Mouse (Mus musculus): ENCODE data around the gene Klk13.
"Not testable (repeated sequence)": the region's sequence is repeated elsewhere in the genome, so short reads cannot be mapped to it uniquely, and the experiment has no call there.

Gene Klk13

GRCm38 (mm10) chr7:43712267-43712666 lies at the start of gene Klk13:
Gene Klk13 (plus strand): TSS chr7:43712567.
- DNase-seq = no peak

DNA sequence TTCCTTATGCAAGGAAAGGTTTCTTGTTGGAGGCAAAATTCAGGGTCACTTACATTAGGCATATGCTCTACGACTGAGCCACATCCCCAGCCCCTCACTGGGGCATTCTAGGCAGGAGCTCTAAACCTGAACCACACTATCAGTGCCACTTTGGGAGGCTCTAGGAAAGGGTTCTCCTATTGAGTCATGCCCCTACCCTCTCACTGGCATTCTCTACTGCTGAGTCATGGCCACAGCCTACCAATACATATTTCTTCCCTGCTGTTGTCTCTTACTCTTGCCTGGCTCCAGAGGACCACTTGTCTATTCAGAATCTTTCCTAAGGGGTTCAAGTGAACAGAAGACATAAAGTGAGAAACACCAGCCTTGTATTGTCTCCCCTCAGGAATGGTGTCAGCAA lies 49.6 kb upstream of the Klk13 start:
- no peak for DNase-seq

DNA sequence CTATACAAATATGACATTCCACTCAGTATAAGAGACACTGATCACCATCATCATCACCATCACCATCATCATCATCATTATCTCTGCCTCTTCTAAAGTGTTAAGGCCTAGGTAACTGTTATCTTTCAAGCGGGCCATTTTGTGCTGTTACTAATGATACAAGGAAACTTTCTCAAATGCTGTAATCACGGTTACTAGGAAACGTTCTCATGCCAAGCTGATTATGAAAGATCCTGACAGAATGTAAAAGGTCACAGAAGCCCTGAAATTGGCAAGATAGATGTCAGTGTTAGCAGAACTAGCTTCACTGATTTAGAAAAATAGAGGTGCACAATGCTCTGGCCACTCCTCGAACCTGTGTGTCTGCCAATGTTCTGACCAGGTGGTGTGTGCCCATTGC lies 45.1 kb upstream of the Klk13 start:
- not testable (repeated sequence) for DNase-seq

DNA sequence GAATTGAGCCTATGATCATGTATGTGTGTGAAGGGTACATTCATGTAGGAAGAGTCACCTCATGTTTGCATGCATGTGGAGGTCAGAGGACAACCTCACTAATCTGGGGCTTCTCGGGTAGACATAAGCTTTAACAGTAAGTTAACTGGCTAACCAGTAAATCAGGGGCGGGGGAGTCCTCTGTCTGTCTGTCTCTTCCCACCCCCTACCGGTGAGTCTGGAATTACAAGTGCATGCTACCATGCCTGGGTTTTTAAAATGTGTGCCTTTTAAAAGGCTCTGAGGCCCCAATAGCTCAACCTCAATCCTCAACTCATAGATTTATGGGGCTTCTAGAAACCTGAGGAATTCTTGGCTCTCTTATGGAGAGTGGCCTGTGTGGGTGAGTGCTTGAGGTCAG lies 43.8 kb upstream of the Klk13 start:
- no peak for DNase-seq

DNA sequence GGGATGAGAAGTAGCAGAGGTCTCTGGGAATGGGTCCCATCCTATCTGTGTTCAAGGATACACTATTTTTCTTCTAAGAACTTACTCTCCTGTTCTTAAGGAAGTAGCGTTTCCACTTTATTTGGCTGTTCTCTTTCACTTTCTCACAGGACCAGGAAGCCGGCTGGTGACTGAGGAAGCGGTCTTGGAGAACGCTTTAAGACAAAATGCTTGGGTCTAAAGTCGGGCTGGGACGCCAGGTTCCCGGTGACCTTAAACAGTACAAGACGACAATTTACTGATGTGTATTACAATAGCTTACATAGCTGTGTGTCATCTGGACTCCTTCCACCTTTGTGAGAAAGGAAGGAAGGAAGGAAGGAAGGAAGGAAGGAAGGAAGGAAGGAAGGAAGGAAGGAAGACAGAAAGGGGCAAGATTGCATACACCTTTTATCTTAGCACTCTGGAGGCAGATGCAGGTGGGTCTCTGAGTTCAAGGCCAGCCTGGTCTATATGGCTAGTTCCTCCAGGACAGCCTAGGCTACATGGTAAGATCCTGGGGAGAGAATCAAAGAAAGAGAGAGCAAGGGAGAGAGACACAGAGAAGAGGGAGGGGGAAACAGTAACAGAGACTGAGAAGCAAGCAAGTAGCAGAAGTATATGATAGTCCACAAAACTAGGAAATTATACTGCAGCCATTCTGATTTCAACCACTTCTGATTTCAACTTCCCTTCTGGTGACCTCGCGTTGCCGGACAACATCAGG lies 41.1 kb upstream of the Klk13 start:
- DNase-seq = no peak

GRCm38 (mm10) chr7:43671809-43672580 lies 40.4 kb upstream of the Klk13 start, which contains the start of gene Ctu1:
Gene Ctu1 (plus strand): TSS chr7:43672016.
- DNase-seq = peak; percentile 86 to 92

DNA sequence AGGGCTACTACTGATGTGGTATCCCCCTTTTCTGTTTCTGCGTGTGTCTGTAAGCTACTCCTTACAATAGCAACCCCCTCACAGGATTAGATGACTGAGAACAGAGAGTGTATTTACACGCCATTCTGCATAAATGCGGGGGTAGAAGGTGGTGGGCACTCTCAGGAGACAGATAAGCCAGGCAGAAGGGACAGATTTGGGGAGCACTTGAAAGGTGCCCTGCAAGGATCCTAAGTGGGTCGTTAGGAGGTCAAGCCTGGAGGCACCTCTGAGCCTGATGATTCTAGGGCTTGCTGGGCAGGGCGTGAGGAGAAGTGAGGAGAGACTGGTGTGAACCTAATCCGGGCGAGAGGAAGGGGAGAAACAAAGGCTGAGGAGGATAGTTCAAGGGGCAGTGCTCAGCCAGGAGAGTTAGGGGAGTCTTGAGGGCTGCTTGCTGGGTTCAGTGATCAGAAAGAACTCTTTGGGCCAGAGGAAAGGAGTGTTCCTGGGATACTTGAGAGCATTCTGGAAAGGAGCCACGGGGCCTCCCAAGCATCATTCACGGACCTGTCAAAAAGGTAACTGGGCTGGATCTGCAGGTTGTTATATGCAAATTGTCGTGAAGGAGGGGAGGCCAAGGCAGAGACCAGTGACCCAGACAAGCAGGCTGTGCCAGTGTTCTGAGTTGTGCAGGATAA lies 39.6 kb upstream of the Klk13 start:
- no peak for DNase-seq

- DNase-seq = no peak
Observed at GRCm38 (mm10) chr7:43675091-43675490, 37.3 kb upstream of the Klk13 start.

GRCm38 (mm10) chr7:43678517-43678916 lies 33.9 kb upstream of the Klk13 start:
- DNase-seq = peak in 1 of 2 experiments; percentile 31

GRCm38 (mm10) chr7:43680960-43681359 lies 31.4 kb upstream of the Klk13 start:
- DNase-seq = peak; percentile 28 to 36

DNA sequence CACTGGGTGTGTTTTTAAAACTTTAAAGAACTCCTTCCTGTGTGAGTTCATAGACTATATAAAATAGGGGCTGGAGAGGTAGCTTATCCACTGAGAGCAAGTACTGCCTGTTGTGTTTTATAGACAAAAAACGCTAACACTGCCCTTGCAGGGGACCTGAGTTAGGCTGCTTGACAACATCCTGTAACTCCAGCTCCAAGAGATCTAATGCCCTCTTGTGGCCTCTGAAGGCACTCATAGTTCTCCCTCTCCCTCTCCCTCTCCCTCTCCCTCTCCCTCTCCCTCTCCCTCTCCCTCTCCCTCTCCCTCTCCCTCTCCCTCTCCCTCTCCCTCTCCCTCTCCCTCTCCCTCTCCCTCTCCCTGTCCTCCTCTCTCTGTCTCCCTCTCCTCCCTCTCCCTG lies 29.9 kb upstream of the Klk13 start:
- DNase-seq = not testable (repeated sequence)

- no peak for DNase-seq
Observed at GRCm38 (mm10) chr7:43685088-43685487, 27.3 kb upstream of the Klk13 start.

DNA sequence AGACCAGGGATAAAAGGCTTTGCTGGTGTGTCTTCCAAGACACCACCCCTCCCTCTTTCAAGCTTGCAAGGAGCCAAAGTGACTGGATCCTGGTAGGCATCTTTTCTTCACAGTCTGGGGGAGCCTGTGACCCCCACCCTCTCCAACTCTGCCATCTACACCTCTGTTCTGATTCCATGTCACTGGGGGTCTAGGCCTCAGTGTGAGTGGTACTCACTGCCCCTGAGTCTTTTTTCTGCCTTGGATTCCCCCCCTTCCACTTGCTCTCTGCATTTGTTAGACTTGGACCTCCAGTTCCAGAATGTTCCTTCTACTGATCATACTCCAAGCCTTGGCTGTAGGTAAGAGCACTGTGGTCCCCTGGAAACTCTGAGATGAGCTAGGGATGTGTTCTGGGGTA lies 22.2 kb upstream of the Klk13 start, which contains the start of gene Klk14:
Klk14 (plus strand) TSS at position 301 of the 400 bp plus-strand sequence.
- no peak for DNase-seq

DNA sequence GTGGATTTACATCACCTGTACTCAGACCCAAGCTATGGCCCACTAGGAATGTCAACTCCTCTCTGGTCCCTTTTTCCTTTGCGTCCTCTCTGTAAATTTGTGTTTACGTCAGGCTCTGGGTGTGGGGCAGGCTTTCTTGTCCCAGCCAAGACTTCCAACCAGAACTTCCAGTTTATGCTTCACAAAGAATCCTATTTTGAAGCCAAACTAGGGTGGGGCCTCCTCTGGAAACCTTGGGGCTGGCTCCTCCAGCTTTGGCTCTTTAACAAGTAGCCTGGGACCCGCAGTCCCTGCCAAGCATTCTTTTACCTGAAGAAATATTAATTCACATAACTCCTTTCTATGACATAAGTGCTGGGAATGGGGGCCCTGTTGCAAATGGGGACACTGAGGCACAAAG lies 2.3 kb upstream of the Klk13 start:
- no peak for DNase-seq

- no peak for DNase-seq
Observed at GRCm38 (mm10) chr7:43712917-43713316, 550 bp downstream of the Klk13 start.

- DNase-seq = no peak
Observed at GRCm38 (mm10) chr7:43713741-43714351, 1.5 kb downstream of the Klk13 start.

GRCm38 (mm10) chr7:43747788-43748187 lies 35.4 kb downstream of the Klk13 start:
- no peak for DNase-seq

DNA sequence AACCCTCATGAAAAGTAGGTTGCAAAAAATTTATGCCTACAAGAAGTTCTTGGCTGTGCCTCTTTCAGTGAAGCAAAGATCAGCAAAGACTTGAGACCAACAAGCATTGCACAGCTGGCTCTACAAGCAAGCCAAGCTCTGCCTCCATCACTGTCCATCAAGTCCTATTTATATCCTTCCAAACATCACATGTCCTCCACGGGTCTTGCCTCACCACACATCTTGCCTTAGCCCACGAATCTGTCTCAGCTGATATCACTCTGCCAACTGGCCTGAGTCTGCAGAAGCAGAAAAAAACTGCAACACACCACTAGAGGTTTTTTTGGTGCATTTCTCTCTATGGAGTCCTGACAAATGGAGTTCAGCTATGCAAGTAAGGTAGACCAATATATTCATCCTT lies 40.4 kb downstream of the Klk13 start:
- DNase-seq = no peak

DNA sequence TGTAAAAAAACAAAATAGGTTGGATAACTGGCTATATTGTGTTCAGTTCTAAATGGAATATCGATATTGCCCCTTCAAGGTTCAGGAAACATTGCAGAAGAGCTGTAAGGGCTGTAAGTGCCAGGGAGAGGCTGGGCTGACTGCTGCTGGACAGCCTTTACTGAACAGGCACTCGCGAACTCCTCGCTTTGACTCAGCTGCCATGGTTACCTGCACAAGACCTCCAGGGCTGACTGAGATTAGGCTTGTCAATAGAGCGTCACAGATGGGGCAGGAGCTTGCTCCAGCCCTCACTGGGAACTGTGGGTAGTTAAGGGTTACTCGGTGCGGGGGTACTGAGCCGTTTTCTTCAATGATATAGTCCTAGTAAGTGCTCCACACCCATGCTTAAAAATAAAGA lies 54.1 kb downstream of the Klk13 start:
- DNase-seq = no peak

GRCm38 (mm10) chr7:43768597-43768996 lies 56.2 kb downstream of the Klk13 start, which contains the start of gene Klk12:
Gene Klk12 (plus strand): TSS chr7:43768897.
- DNase-seq = no peak

- no peak for DNase-seq
Observed at GRCm38 (mm10) chr7:43769636-43770035, 57.3 kb downstream of the Klk13 start.

GRCm38 (mm10) chr7:43770701-43771100 lies 58.3 kb downstream of the Klk13 start:
- DNase-seq = no peak

GRCm38 (mm10) chr7:43771916-43772315 lies 59.5 kb downstream of the Klk13 start:
- DNase-seq = no peak

Measured in cerebellum, adult 18-20 months (tissue).